Mouse (Mus musculus): ENCODE measurements at regions not wholly inside any gene's neighbourhood (a gene's known extent, or its start where the extent isn't known, plus 50 kb on each side); places are given as distances from the start of the nearest gene placed in this dataset.

GRCm38 (mm10) chrX:110307645-110308044 lies 506.4 kb upstream of the Pou3f4 start:
- TF ChIP-seq CTCF (IDR thresholded peaks at IDR 0.05) (no peak), EP300 (IDR thresholded peaks at IDR 0.05) (no peak)

Data from lung, postnatal 0 days (tissue).